Mouse (Mus musculus) heart, postnatal 4 days (tissue): ENCODE measurements around the gene Tctn1. TPM values are rescaled to one million over a fixed set of nuclear protein-coding genes. Genes with fewer than 3 reads are reported as not detected.
A peak's percentile ranks its signal among the peaks of the same experiment; 100 is the strongest.

Experiments used
- DNase-seq: peaks from one replicate; pipeline ENCODE4 v3.0.0; 2021
- total RNA-seq, 2 experiments: library from RNA; stranded (reverse); gene quantifications; 2 replicates each; pipeline ENCODE4 v1.2.3; 2021

The Tctn1 gene
- total RNA-seq = 1 to 10 TPM; 6.0 to 6.1 TPM

GRCm38 (mm10) chr5:122263933-122264905, at the start of gene Tctn1:
Gene Tctn1, minus strand, starts transcription at chr5:122264460.
- DNase-seq = peak; percentile 93

GRCm38 (mm10) chr5:122312942-122313684, 48.9 kb upstream of the Tctn1 start:
- DNase-seq = no peak

GRCm38 (mm10) chr5:122312346-122312745, 48.1 kb upstream of the Tctn1 start:
- no peak for DNase-seq

- no peak for DNase-seq
Measured at GRCm38 (mm10) chr5:122311692-122312091, 47.4 kb upstream of the Tctn1 start.

GRCm38 (mm10) chr5:122310699-122311098, 46.4 kb upstream of the Tctn1 start:
- no peak for DNase-seq

GRCm38 (mm10) chr5:122306536-122306935, 42.3 kb upstream of the Tctn1 start:
- DNase-seq = no peak

- DNase-seq = no peak
Measured at GRCm38 (mm10) chr5:122305472-122305871, 41.2 kb upstream of the Tctn1 start.

GRCm38 (mm10) chr5:122304541-122304940, 40.3 kb upstream of the Tctn1 start:
- DNase-seq = no peak

- DNase-seq = no peak
Measured at GRCm38 (mm10) chr5:122303937-122304336, 39.7 kb upstream of the Tctn1 start.

GRCm38 (mm10) chr5:122302810-122303745, 38.8 kb upstream of the Tctn1 start:
- DNase-seq = no peak

- no peak for DNase-seq
Measured at GRCm38 (mm10) chr5:122300071-122300518, 35.8 kb upstream of the Tctn1 start.

- no peak for DNase-seq
Measured at GRCm38 (mm10) chr5:122295113-122295935, 31.1 kb upstream of the Tctn1 start.

GRCm38 (mm10) chr5:122294219-122294735, 30.0 kb upstream of the Tctn1 start:
- DNase-seq = no peak

GRCm38 (mm10) chr5:122293131-122293530, 28.9 kb upstream of the Tctn1 start:
- no peak for DNase-seq

GRCm38 (mm10) chr5:122291553-122292339, 27.5 kb upstream of the Tctn1 start:
- DNase-seq = no peak

- DNase-seq = no peak
Measured at GRCm38 (mm10) chr5:122291149-122291548, 26.9 kb upstream of the Tctn1 start.

GRCm38 (mm10) chr5:122288147-122288811, 24.0 kb upstream of the Tctn1 start:
- DNase-seq = no peak

- no peak for DNase-seq
Measured at GRCm38 (mm10) chr5:122287026-122287425, 22.8 kb upstream of the Tctn1 start.

- no peak for DNase-seq
Measured at GRCm38 (mm10) chr5:122286191-122286590, 21.9 kb upstream of the Tctn1 start.

- no peak for DNase-seq
Measured at GRCm38 (mm10) chr5:122285767-122286150, 21.5 kb upstream of the Tctn1 start.
